Mouse (Mus musculus): ENCODE measurements at regions not wholly inside any gene's neighbourhood (a gene's known extent, or its start where the extent isn't known, plus 50 kb on each side); places are given as distances from the start of the nearest gene placed in this dataset.

GRCm38 (mm10) chr9:90683319-90683718, 412.7 kb upstream of the Tbc1d2b start:
- DNase-seq (ENCODE audit: low spot score): no peak

GRCm38 (mm10) chr9:90690066-90690465, 419.5 kb upstream of the Tbc1d2b start:
- no peak for DNase-seq (ENCODE audit: low spot score)

- no peak for DNase-seq (ENCODE audit: low spot score)
Observed at GRCm38 (mm10) chr9:90691137-90691536, 420.5 kb upstream of the Tbc1d2b start.

DNA sequence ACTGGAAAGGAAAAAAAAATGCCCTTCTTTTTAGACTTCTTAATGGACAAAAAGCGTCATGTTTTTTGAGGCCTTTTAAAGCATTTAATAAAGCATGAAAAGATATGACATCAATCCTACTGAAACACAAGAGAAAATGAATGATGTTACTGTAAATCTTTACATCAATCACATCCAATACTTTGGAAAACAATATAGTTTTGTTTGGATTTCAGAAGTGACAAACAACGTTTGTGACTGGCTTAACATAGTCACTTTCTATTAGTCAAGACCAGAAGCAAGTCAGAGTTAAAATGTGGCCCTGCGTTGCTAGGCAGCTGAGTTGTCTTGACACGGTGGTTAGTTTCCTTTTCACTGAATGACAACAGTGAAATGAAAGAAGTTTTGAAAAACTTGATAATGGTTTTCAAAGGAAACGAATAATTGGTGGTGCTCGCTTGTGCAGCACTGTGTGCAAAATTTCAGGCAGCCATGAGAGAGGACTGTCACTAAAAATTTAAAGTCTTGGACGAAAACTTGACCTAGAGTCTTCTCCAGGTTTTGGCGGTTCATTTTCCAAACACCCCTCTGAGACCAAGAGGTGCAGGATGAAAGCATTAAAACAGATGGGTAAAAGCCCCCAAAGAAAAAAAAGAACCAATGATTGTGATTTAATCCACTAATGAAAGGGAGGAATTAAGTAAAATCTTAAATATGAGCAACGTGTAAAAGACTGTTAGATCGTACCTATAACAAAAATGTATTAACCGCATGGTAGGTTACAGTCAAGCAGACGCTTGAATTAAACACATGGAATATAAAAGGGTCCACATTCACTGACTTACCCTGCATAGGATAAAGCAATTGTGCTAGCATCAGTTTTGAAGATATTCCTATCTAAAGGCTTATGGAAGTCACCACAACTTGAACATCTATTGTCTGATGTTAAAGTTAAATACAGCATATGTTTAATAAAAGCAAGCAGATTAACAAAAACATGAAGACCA, 421.4 kb upstream of the Tbc1d2b start:
- DNase-seq (ENCODE audit: low spot score): no peak

DNA sequence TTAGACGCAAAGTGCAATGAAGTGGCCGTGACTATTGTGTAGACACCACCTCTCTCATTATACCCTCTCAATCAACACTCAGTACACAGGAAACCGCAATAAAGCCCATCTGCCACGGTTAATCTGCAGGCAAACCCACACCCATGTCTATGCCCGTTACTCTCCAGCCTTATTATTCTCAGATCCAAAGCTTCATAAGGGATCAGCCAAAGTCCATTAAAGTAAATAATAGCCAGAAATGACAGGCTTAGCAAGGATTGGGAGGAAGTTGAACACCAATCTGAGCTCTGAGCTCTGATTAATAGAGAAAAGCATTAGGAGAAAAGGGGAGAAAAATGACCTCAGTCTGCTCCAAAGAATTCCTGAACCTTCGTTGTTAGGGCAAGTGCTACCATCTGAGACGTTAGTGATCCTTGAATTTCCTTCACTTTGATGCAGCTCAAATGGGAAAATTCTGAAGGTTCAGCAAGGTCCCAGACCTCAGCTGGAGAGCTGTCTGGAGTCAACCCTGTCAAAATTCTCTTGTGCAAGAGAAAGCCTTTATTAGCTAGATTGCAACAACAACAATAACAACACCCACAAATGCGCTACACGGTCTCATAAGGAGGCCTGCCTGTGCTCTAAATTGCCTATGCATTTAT, 422.5 kb upstream of the Tbc1d2b start:
- no peak for DNase-seq (ENCODE audit: low spot score)

- DNase-seq (ENCODE audit: low spot score): no peak
Observed at GRCm38 (mm10) chr9:90694051-90694645, 423.5 kb upstream of the Tbc1d2b start.

GRCm38 (mm10) chr9:90695693-90696092, 425.1 kb upstream of the Tbc1d2b start:
- DNase-seq (ENCODE audit: low spot score): no peak

DNA sequence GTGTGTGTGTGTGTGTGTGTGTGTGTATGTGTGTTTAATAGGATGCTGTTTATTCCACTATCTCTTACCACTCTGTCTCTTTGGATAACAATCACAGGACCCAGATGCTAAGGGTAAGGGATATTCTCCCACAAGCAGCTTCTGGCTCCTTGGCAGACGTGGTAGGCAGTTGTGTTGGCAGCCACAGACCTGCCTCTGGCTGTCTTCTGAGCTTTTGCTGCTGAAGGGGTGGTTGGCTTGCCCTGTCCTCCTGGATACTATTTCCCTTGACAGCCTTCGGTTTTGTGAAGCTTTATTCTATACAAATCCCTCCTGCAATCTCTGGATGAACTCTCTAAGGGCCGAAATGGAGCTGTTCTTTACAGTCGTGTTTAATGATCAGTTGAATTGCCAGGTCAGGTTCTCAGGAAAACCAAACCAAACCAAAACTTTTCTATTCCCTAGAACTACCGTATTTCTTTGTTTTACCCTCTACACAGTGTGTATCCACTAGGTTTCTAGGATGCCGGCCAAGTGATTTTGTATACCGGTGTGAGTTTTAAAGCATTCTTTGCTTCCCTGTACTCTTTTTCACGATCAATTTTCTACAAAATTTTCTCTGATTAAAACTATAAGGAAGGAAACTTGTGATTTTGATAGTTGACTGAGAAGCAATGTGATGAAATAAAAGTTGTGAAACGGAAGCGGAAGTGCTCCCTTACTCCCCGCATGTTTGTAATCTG, 426.8 kb upstream of the Tbc1d2b start:
- no peak for DNase-seq (ENCODE audit: low spot score)

- no peak for DNase-seq (ENCODE audit: low spot score)
Observed at GRCm38 (mm10) chr9:90698439-90698838, 427.8 kb upstream of the Tbc1d2b start.

DNA sequence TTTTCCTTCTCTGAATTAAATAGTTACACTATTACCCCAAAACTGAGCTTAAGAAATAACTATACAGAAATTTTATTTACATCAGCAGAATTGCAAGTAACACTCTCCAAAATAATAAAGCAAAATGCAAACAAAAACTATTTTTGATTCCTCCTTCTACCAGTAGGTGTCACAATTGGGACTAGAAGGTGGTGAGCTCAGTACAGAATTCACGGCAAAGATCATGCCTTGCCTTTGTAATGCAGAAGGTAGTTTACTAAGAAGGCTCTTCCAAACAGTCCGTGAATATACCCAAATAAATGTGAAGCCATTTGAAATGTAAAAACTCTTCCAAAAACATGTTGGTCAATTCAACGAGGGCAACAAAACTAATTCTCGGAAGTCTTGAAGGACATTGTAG, 428.5 kb upstream of the Tbc1d2b start:
- DNase-seq (ENCODE audit: low spot score): peak; percentile 33

DNA sequence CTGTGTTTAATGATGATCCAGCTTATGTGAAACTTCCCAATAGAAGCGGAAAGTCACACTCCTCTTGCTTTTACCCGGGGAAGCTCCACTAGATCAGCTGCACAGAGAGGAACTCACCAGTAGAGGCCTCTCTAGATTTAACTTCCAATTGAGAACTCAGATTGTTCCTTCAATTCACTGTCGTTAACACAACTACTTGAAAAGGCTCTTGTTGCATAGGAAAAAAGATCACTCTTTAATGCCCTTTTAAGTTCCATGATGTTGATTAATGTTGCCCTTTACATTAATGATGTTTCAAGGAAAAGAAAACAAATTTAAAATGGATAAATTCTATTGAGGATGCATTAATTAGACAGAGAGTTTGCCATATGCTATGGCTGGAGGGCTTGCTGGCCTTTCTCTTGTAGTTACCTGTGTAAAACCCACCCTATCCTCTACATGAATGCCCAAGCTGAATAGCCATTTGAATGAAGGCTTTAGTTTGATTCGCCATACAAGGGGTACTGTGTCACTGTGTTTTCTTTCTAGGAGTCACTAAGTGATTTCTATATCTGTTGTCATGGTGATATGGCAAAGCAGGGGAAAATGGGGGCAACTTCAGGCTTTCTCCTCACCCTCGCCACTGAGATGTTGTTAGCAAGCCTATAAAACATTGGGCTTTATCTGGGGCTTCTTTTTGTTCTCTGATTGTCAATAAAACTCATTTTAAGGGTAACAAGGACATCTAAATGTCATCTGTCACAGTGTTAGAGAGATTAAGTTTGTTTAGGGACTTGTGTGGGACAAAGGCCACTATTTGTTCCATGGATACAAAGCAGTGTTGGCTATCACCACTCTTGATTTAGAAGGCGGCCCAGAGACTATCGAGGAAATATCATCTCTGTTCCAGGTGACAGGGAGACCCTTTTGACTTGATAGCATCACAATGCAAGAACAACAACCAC, 429.9 kb upstream of the Tbc1d2b start:
- DNase-seq (ENCODE audit: low spot score): peak; percentile 5

GRCm38 (mm10) chr9:90701180-90701765, 430.7 kb upstream of the Tbc1d2b start:
- DNase-seq (ENCODE audit: low spot score): no peak

DNA sequence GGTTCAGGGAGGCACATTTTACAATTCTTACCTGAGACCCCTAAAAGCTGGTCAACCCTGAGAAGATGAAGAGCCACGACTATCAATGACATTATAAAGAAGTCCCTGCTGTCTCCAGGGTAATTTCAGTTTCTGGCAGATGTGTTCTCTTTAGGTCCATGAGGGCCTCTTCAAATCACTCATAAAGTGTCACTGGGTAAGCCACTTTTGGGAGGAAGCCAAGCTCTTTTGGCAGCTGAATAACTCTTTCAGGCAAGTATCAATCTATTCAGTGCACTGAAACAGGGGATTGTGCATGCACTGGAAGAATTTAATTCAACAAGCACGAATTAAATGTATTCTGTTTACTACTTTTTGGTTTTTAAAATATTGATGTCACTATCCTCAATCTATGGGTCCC, 443.1 kb upstream of the Tbc1d2b start:
- peak; percentile 3 for DNase-seq (ENCODE audit: low spot score)

DNA sequence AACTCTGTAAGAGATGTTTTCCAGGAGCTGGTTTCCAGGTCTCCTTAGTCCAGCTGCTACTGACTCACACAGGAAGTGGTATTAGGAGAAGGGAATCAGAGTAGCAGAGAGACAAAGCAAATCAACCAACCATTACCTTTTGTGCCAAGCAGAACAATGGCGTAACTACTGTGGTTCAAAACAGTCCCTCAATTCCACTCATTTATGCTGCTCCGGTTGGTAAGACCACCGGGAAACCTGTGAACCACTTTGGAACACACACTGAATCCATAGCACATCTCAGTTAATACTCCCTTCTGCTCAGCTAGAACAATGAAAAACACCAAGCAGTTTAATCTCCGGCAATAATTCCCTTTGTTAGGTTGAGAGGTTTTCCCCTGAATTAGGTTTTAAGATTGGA, 460.8 kb upstream of the Tbc1d2b start:
- DNase-seq (ENCODE audit: low spot score): no peak

GRCm38 (mm10) chr9:90757175-90757574, 486.6 kb upstream of the Tbc1d2b start:
- no peak for DNase-seq (ENCODE audit: low spot score)

- no peak for DNase-seq (ENCODE audit: low spot score)
Observed at GRCm38 (mm10) chr9:90774296-90774695, 503.7 kb upstream of the Tbc1d2b start.

DNA sequence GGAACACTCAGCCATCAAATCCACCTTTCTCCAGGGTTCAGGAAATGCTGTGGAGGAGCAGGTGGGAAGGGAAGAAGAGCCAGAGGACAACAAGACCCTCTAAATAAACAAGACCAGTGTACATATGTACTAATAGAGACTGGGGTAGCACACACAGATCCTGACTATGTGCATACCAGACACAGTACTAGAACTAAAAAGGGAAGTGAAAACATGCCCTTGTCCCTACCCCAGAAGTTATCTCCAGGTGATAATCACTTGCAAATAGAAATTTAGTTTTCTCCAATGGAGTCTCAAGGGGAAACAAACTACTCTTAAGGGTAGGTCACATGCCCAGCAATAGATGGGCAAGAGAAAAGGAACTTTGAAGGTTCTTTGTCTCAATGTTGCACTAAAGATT, 518.9 kb upstream of the Tbc1d2b start:
- no peak for DNase-seq (ENCODE audit: low spot score)

- DNase-seq (ENCODE audit: low spot score): no peak
Observed at GRCm38 (mm10) chr9:90791871-90792270, 521.3 kb upstream of the Tbc1d2b start.

DNA sequence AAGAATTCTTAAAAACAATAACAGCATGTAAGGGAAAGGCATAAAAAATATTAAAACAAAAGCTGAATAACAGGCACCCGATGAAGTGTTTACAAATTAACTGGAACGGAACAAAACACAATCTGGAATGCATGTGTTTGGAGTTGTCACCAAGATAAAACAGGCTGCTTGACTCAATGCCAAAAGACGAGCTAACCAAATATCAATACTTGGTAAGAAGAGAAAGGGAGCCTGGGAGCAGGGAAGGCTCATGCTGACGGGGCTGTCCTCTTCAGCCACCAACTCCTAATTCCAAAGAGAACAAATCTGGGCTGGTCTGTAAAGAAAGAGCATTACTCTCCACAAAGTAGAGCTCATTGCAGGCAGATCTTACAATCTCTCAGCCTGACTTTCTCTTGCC, 545.4 kb upstream of the Zic4 start:
- DNase-seq (ENCODE audit: low spot score): no peak

- no peak for DNase-seq (ENCODE audit: low spot score)
Observed at GRCm38 (mm10) chr9:90823574-90824280, 538.5 kb upstream of the Zic4 start.

Measured in adipocyte (in vitro differentiated cells).